Mouse (Mus musculus) G1E (cell line): ENCODE results near the gene H2-Ob. TPM values are rescaled to one million over a fixed set of nuclear protein-coding genes. Genes with fewer than 3 reads are reported as not detected.
A peak's percentile ranks its signal among the peaks of the same experiment; 100 is the strongest.

Experiments used
- ATAC-seq: 2 replicates; pipeline ENCODE4 v1.8.0; 2016; ENCODE audit warnings: mild to moderate bottlenecking; ENCODE audit not compliant: insufficient number of reproducible peaks, poor library complexity, low FRiP score, severe bottlenecking; ENCODE audit errors: extremely low read depth
- DNase-seq: peaks from one replicate; pipeline ENCODE4 v3.0.0; 2012; ENCODE audit warnings: low spot score
- H3K27me3 ChIP-seq: 2 replicates; pipeline ENCODE4 v1.6.1; 2012; ENCODE audit warnings: mild to moderate bottlenecking, low read length, inconsistent platforms; ENCODE audit not compliant: insufficient read depth
- H3K36me3 ChIP-seq: replicated peaks from 2 replicates; pipeline ENCODE3; 2012; ENCODE audit warnings: mild to moderate bottlenecking, inconsistent platforms
- H3K4me1 ChIP-seq: 2 replicates; pipeline ENCODE4 v1.6.1; 2012; ENCODE audit warnings: low read depth, low read length, inconsistent platforms, mixed read lengths; ENCODE audit not compliant: insufficient read depth
- H3K4me3 ChIP-seq: 2 replicates; pipeline ENCODE4 v1.5.1; 2012; ENCODE audit warnings: low read depth, mild to moderate bottlenecking, inconsistent platforms, low read length, moderate library complexity, mixed read lengths
- H3K9me3 ChIP-seq: replicated peaks from 2 replicates; pipeline ENCODE4 v1.6.1; 2012; ENCODE audit warnings: inconsistent platforms
- CTCF ChIP-seq: IDR thresholded peaks from 2 replicates; pipeline ENCODE4 v1.5.1; 2012; ENCODE audit warnings: low read depth, low read length, inconsistent platforms, mixed read lengths
- GATA1 ChIP-seq: IDR thresholded peaks from 2 replicates; pipeline ENCODE4 v1.6.1; 2012; ENCODE audit warnings: borderline replicate concordance, low read length, inconsistent platforms, mixed read lengths
- GATA2 ChIP-seq: IDR thresholded peaks from 2 replicates; pipeline ENCODE4 v1.6.1; 2012; ENCODE audit warnings: low read depth, low read length, inconsistent platforms, borderline replicate concordance
- POLR2AphosphoS5 ChIP-seq: IDR thresholded peaks from 2 replicates; pipeline ENCODE4 v1.6.1; 2012; ENCODE audit warnings: low read depth, low read length, inconsistent platforms; ENCODE audit not compliant: insufficient replicate concordance
- TAL1 ChIP-seq: conservative IDR thresholded peaks from 2 replicates; pipeline ENCODE4 v1.6.1; 2012; ENCODE audit warnings: low read depth, low read length, inconsistent platforms, mixed read lengths
- polyA plus RNA-seq: library from polyadenylated mRNA; stranded (reverse); fragments of >175 nt; gene quantifications from 2 replicates; pipeline ENCODE4 v1.2.3, GENCODE M21; 2012
- total RNA-seq, 2 experiments: library from RNA; stranded (forward) in 1 of 2; stranded (reverse) in 1 of 2; fragments of 200-1000 nt in 1 of 2; fragments of >200 nt in 1 of 2; fragmentation: Nextera tagmentation in 1 of 2; gene quantifications; 2 replicates each; pipeline ENCODE4 v1.2.3; 2014 to 2017

H2-Ob gene
- total and polyA plus RNA-seq, 3 experiments = 0.11 TPM; not detected in 2

DNA sequence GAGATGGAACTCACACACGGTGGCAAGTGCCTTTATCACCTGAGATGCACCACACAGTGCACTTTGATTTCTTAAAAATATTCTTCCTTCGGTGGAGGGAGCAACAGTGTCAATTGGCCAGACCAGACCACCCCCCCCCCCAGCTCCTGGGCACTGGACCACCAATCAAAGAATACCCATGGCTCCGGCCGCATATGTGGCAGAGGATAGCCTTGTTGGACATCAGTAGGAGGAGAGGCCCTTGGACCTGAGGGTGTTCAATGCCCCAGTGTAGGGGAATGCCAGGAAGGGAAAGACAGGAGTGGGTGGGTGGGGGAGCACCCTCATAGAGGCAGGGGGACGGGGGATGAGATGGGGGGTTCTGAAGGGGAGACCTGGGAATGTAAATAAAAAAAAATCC, 32.0 kb upstream of the H2-Ob start:
- Histone ChIP-seq H3K9me3 (peaks cover 3% of the 10 kb centered on the region), H3K4me3 (no peak overlapping the region), H3K4me1 (peaks cover 71% of the 10 kb centered on the region), H3K36me3 (peaks cover 45% of the 10 kb centered on the region), H3K27me3 (peaks cover 5% of the 10 kb centered on the region; the same call in 1 of the 2 replicates)
- no peak for DNase-seq
- no peak for ATAC-seq
- TF ChIP-seq POLR2AphosphoS5 = no peak
- TF ChIP-seq CTCF = no peak
- no peak for TF ChIP-seq GATA1
- no peak for TF ChIP-seq GATA2
- TF ChIP-seq TAL1 = no peak

DNA sequence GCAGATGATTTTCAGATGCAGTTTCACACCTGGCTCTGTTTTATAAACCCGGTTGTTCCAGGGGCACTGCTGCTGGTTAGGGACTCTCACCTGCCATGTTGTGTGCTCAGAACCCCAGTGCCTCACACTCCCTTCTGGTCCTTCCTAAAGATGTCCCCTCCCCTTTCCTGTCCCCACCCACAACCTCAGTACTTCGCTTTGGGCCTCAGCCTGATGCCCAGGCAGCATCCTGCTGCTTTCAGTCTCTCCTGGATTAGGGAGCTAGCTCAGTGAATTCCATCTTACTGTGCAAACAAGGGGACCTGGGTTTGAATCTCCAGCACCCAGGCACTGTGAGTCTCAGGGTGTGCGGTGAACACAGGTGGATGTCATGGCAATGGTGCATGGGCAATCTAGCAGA, 31.2 kb upstream of the H2-Ob start:
- Histone ChIP-seq H3K36me3 (peaks cover 52% of the 10 kb centered on the region), H3K9me3 (peaks cover 3% of the 10 kb centered on the region), H3K4me3 (no peak overlapping the region), H3K4me1 (peaks cover 73% of the 10 kb centered on the region), H3K27me3 (peaks cover 5% of the 10 kb centered on the region; the same call in 1 of the 2 replicates)
- TF ChIP-seq GATA1 (no peak), GATA2 (no peak), CTCF (no peak), TAL1 (no peak), POLR2AphosphoS5 (no peak)
- DNase-seq (no peak), ATAC-seq (no peak)

DNA sequence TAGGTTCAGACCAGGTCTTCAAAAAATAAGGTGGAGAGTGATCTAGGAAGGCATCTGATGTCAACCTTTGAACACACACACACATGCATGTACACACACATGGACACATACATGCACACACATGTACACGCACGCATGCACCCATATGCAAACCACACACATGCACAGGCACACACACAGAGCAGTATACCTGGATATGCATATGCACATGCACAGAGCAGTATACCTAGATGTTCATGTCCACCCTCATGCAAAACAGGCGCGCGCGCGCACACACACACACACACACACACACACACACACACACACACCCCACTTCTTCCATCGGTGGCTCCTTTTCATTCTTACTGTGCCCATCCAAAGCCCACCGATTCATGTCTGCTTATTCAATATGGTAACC, 30.8 kb upstream of the H2-Ob start:
- Histone ChIP-seq H3K4me1 (peaks cover 73% of the 10 kb centered on the region), H3K36me3 (peaks cover 55% of the 10 kb centered on the region)

DNA sequence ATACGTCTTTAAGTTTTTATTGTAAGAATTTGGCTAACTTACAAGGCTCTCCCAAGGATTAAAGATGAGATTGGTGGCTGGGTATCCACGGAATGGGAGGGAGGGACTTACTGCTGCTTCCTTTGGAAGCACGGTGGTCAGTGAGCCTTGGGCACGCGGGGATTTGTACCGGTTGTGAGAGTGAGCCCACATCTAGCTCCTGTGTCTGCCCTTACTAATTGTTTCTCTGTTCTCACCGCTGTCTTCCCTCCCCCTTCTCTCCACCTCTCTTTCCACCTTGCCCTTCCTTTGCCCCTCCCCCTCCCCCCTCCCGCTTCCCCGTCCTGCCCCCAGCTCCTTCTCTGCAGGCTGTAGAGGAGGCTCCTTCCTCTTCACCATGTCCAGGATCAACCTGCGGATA, 30.3 kb upstream of the H2-Ob start:
- peaks cover 60% of the 10 kb centered on the region for H3K36me3 ChIP-seq
- peaks cover 73% of the 10 kb centered on the region for H3K4me1 ChIP-seq
- no peak overlapping the region; the same call in 1 of the 2 replicates for H3K4me3 ChIP-seq
- ATAC-seq (no peak), DNase-seq (no peak)
- TF ChIP-seq TAL1 (no peak), GATA2 (no peak), CTCF (no peak), POLR2AphosphoS5 (no peak), GATA1 (no peak)
- no peaks in the 10 kb centered on the region for H3K27me3 ChIP-seq
- H3K9me3 ChIP-seq = peaks cover 3% of the 10 kb centered on the region

More for the DNA sequence above, 30.8 kb upstream of the H2-Ob start:
- Histone ChIP-seq H3K9me3 (peaks cover 3% of the 10 kb centered on the region), H3K4me3 (no peak overlapping the region), H3K27me3 (peaks cover 2% of the 10 kb centered on the region; the same call in 1 of the 2 replicates)
- ATAC-seq (no peak), DNase-seq (no peak)
- TF ChIP-seq CTCF = no peak
- TF ChIP-seq TAL1 = no peak
- no peak for TF ChIP-seq POLR2AphosphoS5
- TF ChIP-seq GATA1 = no peak
- TF ChIP-seq GATA2 = no peak

DNA sequence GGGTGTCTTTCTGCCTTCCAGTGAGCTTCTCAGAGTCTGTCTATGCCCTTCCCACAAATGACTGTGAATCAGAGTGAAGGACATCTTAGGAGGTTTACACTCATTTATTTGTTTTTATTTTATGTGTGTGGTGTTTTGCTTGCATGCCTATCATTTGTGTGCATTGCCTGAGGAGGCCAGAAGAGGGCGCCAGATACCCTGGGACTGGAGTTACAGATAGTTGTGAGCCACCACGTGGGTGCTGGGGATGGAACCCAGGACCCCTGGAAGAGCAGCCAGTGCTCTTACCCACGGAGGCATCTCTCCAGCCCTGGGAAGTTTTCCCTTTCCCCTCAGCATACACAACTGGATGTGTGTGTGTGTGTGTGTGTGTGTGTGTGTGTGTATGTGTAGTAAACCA, 29.0 kb upstream of the H2-Ob start:
- ATAC-seq (no peak), DNase-seq (no peak)
- H3K9me3 ChIP-seq = peaks cover 3% of the 10 kb centered on the region
- no peak overlapping the region for H3K4me3 ChIP-seq
- TF ChIP-seq GATA1 (no peak), CTCF (no peak), GATA2 (no peak), POLR2AphosphoS5 (no peak), TAL1 (no peak)
- peaks cover 72% of the 10 kb centered on the region for H3K36me3 ChIP-seq
- peaks cover 79% of the 10 kb centered on the region for H3K4me1 ChIP-seq
- no peaks in the 10 kb centered on the region for H3K27me3 ChIP-seq

DNA sequence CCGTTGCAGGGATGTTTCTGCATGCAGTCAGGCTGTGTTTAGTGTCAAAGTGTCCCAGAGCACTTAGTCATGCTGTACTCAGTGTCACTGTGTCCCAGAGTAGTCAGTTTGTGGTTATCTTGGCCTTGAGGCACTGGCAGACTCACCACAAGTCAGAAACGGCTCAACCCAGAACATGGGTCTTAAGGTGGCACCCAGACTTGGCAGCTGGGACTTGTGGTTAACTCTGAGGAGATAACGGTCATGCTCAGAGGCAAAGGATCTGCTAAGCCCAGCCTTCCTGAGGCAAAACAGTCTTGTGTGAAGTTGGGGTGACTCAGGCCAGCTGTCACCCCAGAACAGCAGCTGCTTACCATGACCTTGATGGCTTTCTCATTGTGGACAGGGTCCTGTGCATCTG, 28.1 kb upstream of the H2-Ob start:
- Histone ChIP-seq H3K36me3 (peaks cover 77% of the 10 kb centered on the region), H3K4me1 (peaks cover 72% of the 10 kb centered on the region), H3K27me3 (no peaks in the 10 kb centered on the region), H3K4me3 (peak overlapping the region; percentile 47; the same call in 1 of the 2 replicates), H3K9me3 (peaks cover 3% of the 10 kb centered on the region)
- ATAC-seq = peak; percentile 91
- TF ChIP-seq POLR2AphosphoS5 (no peak), TAL1 (peak; percentile 70)
- DNase-seq = peak; percentile 74
